Mouse (Mus musculus) heart, postnatal 0 days (tissue): Measurements from ENCODE around the gene Ppp1r16b. TPM values are rescaled to one million over a fixed set of nuclear protein-coding genes. Genes with fewer than 3 reads are reported as not detected.

Source experiments
- ATAC-seq: fragments of 200-750 bp; cut with Nextera tagmentation; 2 replicates; pipeline ENCODE4 v1.8.0; 2017; ENCODE audit warnings: low read depth, moderate number of reproducible peaks, moderate library complexity; ENCODE audit not compliant: insufficient read depth
- DNase-seq: peaks from one replicate; pipeline ENCODE4 v3.0.0-alpha.2; 2016; ENCODE audit warnings: low spot score
- H3K27ac ChIP-seq: fragments of 300-500 bp; sonication (generic); 2 replicates; pipeline ENCODE4 v1.5.1; 2014; ENCODE audit warnings: low read depth, mild to moderate bottlenecking
- H3K27me3 ChIP-seq: fragments of 300-500 bp; sonication (generic); 2 replicates; pipeline ENCODE4 v1.6.1; 2014; ENCODE audit warnings: low read length, mixed read lengths; ENCODE audit not compliant: control insufficient read depth, insufficient read depth
- H3K36me3 ChIP-seq: fragments of 300-500 bp; sonication (generic); replicated peaks from 2 replicates; pipeline ENCODE4 v1.6.1; 2014; ENCODE audit warnings: low read length, mixed read lengths; ENCODE audit not compliant: control insufficient read depth, insufficient read depth
- H3K4me1 ChIP-seq: fragments of 300-500 bp; sonication (generic); 2 replicates; pipeline ENCODE4 v1.6.1; 2014; ENCODE audit warnings: antibody characterized with exemption; ENCODE audit not compliant: control insufficient read depth, insufficient read depth
- H3K4me2 ChIP-seq: fragments of 300-500 bp; sonication (generic); 2 replicates; pipeline ENCODE4 v1.6.1; 2014; ENCODE audit warnings: low read depth, mild to moderate bottlenecking, low read length, moderate library complexity
- H3K4me3 ChIP-seq: fragments of 300-500 bp; sonication (generic); 2 replicates; pipeline ENCODE4 v1.5.1; 2014; ENCODE audit warnings: low read depth, low read length
- H3K9ac ChIP-seq: fragments of 300-500 bp; sonication (generic); replicated peaks from 2 replicates; pipeline ENCODE4 v1.6.1; 2014; ENCODE audit warnings: low read depth, low read length, mixed read lengths
- H3K9me3 ChIP-seq: fragments of 300-500 bp; sonication (generic); replicated peaks from 2 replicates; pipeline ENCODE4 v1.6.1; 2016; ENCODE audit warnings: low read length; ENCODE audit not compliant: control insufficient read depth
- CTCF ChIP-seq: IDR thresholded peaks from 2 replicates; pipeline ENCODE4 v1.5.1; 2016; ENCODE audit warnings: antibody characterized with exemption, control low read depth, low read depth
- EP300 ChIP-seq: IDR thresholded peaks from 2 replicates; pipeline ENCODE4 v1.6.1; 2016; ENCODE audit warnings: antibody characterized with exemption, low read depth
- WGBS: fragments of 180-500 bp; shearing (Covaris S2); extraction: QIAGEN DNeasy Blood & Tissue Kit; methylation state at CpG from one replicate; pipeline ENCODE4 v1.1.7; 2014; 5-methylcytosine and 5-hydroxymethylcytosine counted together
- microRNA counts: library from miRNA; unstranded; fragments of <30 nt; microRNA quantifications from one replicate; lab custom pipeline; 2015
- microRNA-seq: library from miRNA; unstranded; fragments of <30 nt; microRNA quantifications from one replicate; pipeline ENCODE4, GENCODE M21; 2016
- polyA plus RNA-seq: library from polyadenylated mRNA; unstranded; fragments of >200 nt; fragmentation: Nextera tagmentation; extraction: Ambion mirVana; gene quantifications from 2 replicates; pipeline ENCODE4 v1.2.1, GENCODE M21; 2015
- total RNA-seq: library from RNA; depleted of rRNA; stranded (reverse); fragments of >200 nt; gene quantifications from 2 replicates; pipeline ENCODE4 v1.2.3, GENCODE M21; 2014; ENCODE audit warnings: low replicate concordance; rRNA removed

Gene Ppp1r16b
- total and polyA plus RNA-seq, 2 experiments from 2014 or later, result 3.7 to 5.1 TPM

- no peak overlapping the region for H3K9ac ChIP-seq
- H3K27ac ChIP-seq, result no peak overlapping the region
- TF ChIP-seq CTCF (no peak), EP300 (no peak)
- H3K4me3 ChIP-seq, result no peak overlapping the region
- H3K4me1 ChIP-seq, result peaks cover 4% of the 10 kb centered on the region; the same call in 1 of the 2 replicates
- 69% methylated on average over 4 of the region's 4 CpGs for WGBS
- H3K4me2 ChIP-seq, result no peak overlapping the region
- no peak for DNase-seq
- H3K36me3 ChIP-seq, result peaks cover 21% of the 10 kb centered on the region
- H3K27me3 ChIP-seq, result no peaks in the 10 kb centered on the region
- ATAC-seq, result no peak
- H3K9me3 ChIP-seq, result no peaks in the 10 kb centered on the region
Measured at GRCm38 (mm10) chr2:158799328-158799727, 134.1 kb downstream of the Ppp1r16b start.

- no peak overlapping the region for H3K27ac ChIP-seq
- no peak overlapping the region for H3K9ac ChIP-seq
- H3K36me3 ChIP-seq, result peaks cover 34% of the 10 kb centered on the region
- DNase-seq (no peak), ATAC-seq (no peak)
- WGBS, result 91% methylated on average over 8 of the region's 8 CpGs
- TF ChIP-seq EP300, result no peak
- no peak for TF ChIP-seq CTCF
- no peak overlapping the region for H3K4me3 ChIP-seq
- H3K4me2 ChIP-seq, result no peak overlapping the region
- no peaks in the 10 kb centered on the region for H3K4me1 ChIP-seq
- H3K27me3 ChIP-seq, result no peaks in the 10 kb centered on the region
- H3K9me3 ChIP-seq, result no peaks in the 10 kb centered on the region
Measured at GRCm38 (mm10) chr2:158800788-158801187, 135.6 kb downstream of the Ppp1r16b start.

GRCm38 (mm10) chr2:158803575-158803974 lies 138.4 kb downstream of the Ppp1r16b start:
- Histone ChIP-seq H3K9ac (no peak overlapping the region), H3K4me2 (no peak overlapping the region), H3K36me3 (peaks cover 55% of the 10 kb centered on the region), H3K9me3 (no peaks in the 10 kb centered on the region), H3K4me3 (no peak overlapping the region), H3K27ac (no peak overlapping the region), H3K4me1 (no peaks in the 10 kb centered on the region), H3K27me3 (no peaks in the 10 kb centered on the region)
- DNase-seq, result no peak
- no peak for ATAC-seq
- WGBS, result 83% methylated on average over 8 of the region's 8 CpGs
- TF ChIP-seq CTCF, result no peak
- TF ChIP-seq EP300, result no peak

GRCm38 (mm10) chr2:158815686-158816085 lies 150.5 kb downstream of the Ppp1r16b start:
- H3K9me3 ChIP-seq, result no peaks in the 10 kb centered on the region
- H3K4me3 ChIP-seq, result no peak overlapping the region
- H3K9ac ChIP-seq, result no peak overlapping the region
- H3K4me1 ChIP-seq, result no peaks in the 10 kb centered on the region
- no peak overlapping the region for H3K4me2 ChIP-seq
- no peaks in the 10 kb centered on the region for H3K27me3 ChIP-seq
- no peak for ATAC-seq
- no peak overlapping the region for H3K27ac ChIP-seq
- TF ChIP-seq CTCF (no peak), EP300 (no peak)
- peaks cover 62% of the 10 kb centered on the region for H3K36me3 ChIP-seq
- no peak for DNase-seq

MicroRNAs encoded within 50 kb of the gene (microRNA counts, 519-probe panel; counts per million panel counts)
- microRNA mmu-miR-3474 (lab: Ali Mortazavi, UCI), result not detected

Small RNA genes within 50 kb of the gene (microRNA-seq; reads per million reads assigned to microRNA genes)
- gene Gm26141, result not detected
- 2.3 reads per million, percentile 7 among the genes with 10 or more reads in this experiment for gene Mir3474

Other genes starting within 250 kb of the Ppp1r16b start
- not detected in 2 replicates for gene Adig, start 162.8 kb upstream of the Ppp1r16b start, total RNA-seq
- gene Adig, start 162.8 kb upstream of the Ppp1r16b start, polyA plus RNA-seq, result not detected in 2 replicates
- gene Arhgap40, start 152.6 kb upstream of the Ppp1r16b start, total RNA-seq, result 0.42 and 0.73 TPM in 2 replicates
- gene Arhgap40, start 152.6 kb upstream of the Ppp1r16b start, polyA plus RNA-seq, result not detected in 2 replicates
- not detected in 2 replicates for gene Slc32a1, start 54.6 kb upstream of the Ppp1r16b start, total RNA-seq
- not detected in 2 replicates for gene Slc32a1, start 54.6 kb upstream of the Ppp1r16b start, polyA plus RNA-seq
- 9.6 and 10.8 TPM in 2 replicates for gene Actr5, start 40.5 kb upstream of the Ppp1r16b start, total RNA-seq
- gene Actr5, start 40.5 kb upstream of the Ppp1r16b start, polyA plus RNA-seq, result 2.9 and 3.8 TPM in 2 replicates
- gene Fam83d, start 102.7 kb downstream of the Ppp1r16b start, total RNA-seq, result 37.7 and 75.5 TPM in 2 replicates
- 18.6 and 19.3 TPM in 2 replicates for gene Fam83d, start 102.7 kb downstream of the Ppp1r16b start, polyA plus RNA-seq
- gene Dhx35, start 129.4 kb downstream of the Ppp1r16b start, total RNA-seq, result 30.7 and 36.9 TPM in 2 replicates
- gene Dhx35, start 129.4 kb downstream of the Ppp1r16b start, polyA plus RNA-seq, result 11.6 and 13.4 TPM in 2 replicates